Mouse (Mus musculus) midbrain, embryonic 15.5 days (tissue): ENCODE data around the gene Hist1h2bf. TPM values are rescaled to one million over a fixed set of nuclear protein-coding genes. Genes with fewer than 3 reads are reported as not detected.
"Not testable (repeated sequence)": the region's sequence is repeated elsewhere in the genome, so short reads cannot be mapped to it uniquely, and the experiment has no call there.

ENCODE experiments used
- ATAC-seq: fragments of 200-750 bp; cut with Nextera tagmentation; replicated peaks from 2 replicates; pipeline ENCODE4 v1.8.0; 2017; ENCODE audit warnings: moderate TSS enrichment
- H3K27ac ChIP-seq: fragments of 300-500 bp; sonication (generic); 2 replicates; pipeline ENCODE4 v1.5.1; 2015; ENCODE audit warnings: mild to moderate bottlenecking, inconsistent platforms
- H3K27me3 ChIP-seq: fragments of 300-500 bp; sonication (generic); replicated peaks from 2 replicates; pipeline ENCODE4 v1.6.1; 2015; ENCODE audit warnings: inconsistent platforms
- H3K36me3 ChIP-seq: fragments of 300-500 bp; sonication (generic); replicated peaks from 2 replicates; pipeline ENCODE4 v1.6.1; 2015; ENCODE audit warnings: inconsistent platforms
- H3K4me1 ChIP-seq: fragments of 300-500 bp; sonication (generic); 2 replicates; pipeline ENCODE4 v1.6.1; 2015; ENCODE audit warnings: inconsistent platforms
- H3K4me2 ChIP-seq: fragments of 300-500 bp; sonication (generic); 2 replicates; pipeline ENCODE4 v1.6.1; 2015; ENCODE audit warnings: inconsistent platforms, mild to moderate bottlenecking, moderate library complexity
- H3K4me3 ChIP-seq: fragments of 300-500 bp; sonication (generic); 2 replicates; pipeline ENCODE4 v1.5.1; 2015; ENCODE audit warnings: mild to moderate bottlenecking, inconsistent platforms
- H3K9ac ChIP-seq: fragments of 300-500 bp; sonication (generic); 2 replicates; pipeline ENCODE4 v1.6.1; 2015; ENCODE audit warnings: mild to moderate bottlenecking, inconsistent platforms
- H3K9me3 ChIP-seq: fragments of 300-500 bp; sonication (generic); 2 replicates; pipeline ENCODE4 v1.6.1; 2016; ENCODE audit warnings: inconsistent platforms
- WGBS: fragments of 180-500 bp; shearing (Covaris S2); methylation state at CpG from one replicate; pipeline ENCODE4 v1.1.7; 2015; ENCODE audit warnings: mixed read lengths; 5-methylcytosine and 5-hydroxymethylcytosine counted together
- polyA plus RNA-seq: library from polyadenylated mRNA; unstranded; fragments of >200 nt; fragmentation: Nextera tagmentation; extraction: Ambion mirVana; gene quantifications from 2 replicates; pipeline ENCODE4 v1.2.1, GENCODE M21; 2015

Gene Hist1h2bf
- polyA plus RNA-seq, 1 experiment from 2014 or later = 1.5 TPM

DNA sequence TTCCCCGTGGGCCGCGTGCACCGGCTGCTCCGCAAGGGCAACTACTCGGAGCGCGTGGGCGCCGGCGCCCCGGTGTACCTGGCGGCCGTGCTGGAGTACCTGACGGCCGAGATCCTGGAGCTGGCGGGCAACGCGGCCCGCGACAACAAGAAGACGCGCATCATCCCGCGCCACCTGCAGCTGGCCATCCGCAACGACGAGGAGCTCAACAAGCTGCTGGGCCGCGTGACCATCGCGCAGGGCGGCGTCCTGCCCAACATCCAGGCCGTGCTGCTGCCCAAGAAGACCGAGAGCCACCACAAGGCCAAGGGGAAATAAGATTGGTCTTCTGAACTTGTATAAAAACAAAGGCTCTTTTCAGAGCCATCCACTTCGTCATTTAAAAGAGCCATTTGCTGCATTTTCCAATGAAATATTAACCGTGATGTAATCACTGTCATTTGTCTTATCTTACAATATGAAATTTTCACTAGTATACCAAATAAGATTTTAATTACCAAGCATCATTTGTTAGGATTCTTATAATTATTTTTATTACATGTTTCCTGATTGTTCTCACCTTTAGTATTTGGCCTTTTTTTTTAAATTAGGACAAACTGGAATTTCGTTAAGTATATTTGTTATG is 662 bp upstream of the Hist1h2bf start:
- H3K9ac ChIP-seq, H3K9me3 ChIP-seq, H3K27me3 ChIP-seq, H3K36me3 ChIP-seq: not testable (repeated sequence)
- ATAC-seq = peak; percentile 3
- Histone ChIP-seq H3K4me1 (peaks cover 42% of the 10 kb centered on the region), H3K4me2 (peak overlapping the region; percentile 75), H3K27ac (peak overlapping the region; percentile 86), H3K4me3 (peak overlapping the region; percentile 36)
- under 1% methylated on average over 14 of the region's 39 CpGs for WGBS

DNA sequence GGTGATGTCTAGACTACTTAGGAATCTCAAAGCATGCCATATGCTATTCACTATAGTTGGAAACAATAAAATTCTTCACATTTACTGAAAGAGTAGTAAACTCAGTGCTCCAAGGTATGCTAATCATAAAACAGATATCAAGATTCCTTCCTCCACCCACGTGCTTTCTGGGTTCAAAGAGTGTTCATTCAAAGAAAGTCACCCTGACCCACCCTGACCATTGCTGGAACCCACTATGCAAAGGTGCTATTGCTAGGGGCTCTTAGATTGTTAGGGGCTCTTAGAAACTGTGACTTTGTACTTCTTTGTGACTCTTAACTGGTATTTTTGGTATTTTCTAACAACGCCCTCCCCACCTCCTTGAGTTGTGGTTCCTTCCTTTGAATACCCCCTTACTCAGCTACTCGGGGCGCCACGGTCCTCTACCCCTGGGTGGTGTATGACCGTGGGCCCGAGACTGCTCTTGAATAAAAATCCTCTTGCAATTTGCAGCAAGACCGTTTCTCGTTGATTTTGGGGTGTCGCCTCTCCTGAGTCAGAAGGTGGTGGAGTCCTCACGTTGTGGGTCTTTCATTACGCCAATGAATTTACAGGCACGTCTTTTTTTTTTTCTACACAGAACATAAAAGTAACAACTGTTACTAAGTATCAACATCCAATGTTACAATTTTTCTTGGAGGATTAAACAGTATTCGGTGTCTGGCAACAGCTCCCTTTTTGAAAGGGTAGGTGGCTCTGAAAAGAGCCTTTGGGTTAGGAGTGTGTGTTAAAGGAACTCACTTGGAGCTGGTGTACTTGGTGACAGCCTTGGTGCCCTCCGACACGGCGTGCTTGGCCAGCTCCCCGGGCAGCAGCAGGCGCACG is 730 bp downstream of the Hist1h2bf start:
- not testable (repeated sequence) for H3K9me3 ChIP-seq, ATAC-seq, H3K36me3 ChIP-seq, H3K9ac ChIP-seq, H3K27me3 ChIP-seq
- Histone ChIP-seq H3K27ac (peak overlapping the region; percentile 86), H3K4me1 (peaks cover 42% of the 10 kb centered on the region), H3K4me2 (peak overlapping the region; percentile 75), H3K4me3 (peak overlapping the region; percentile 36)
- 8% methylated on average over 20 of the region's 20 CpGs for WGBS

DNA sequence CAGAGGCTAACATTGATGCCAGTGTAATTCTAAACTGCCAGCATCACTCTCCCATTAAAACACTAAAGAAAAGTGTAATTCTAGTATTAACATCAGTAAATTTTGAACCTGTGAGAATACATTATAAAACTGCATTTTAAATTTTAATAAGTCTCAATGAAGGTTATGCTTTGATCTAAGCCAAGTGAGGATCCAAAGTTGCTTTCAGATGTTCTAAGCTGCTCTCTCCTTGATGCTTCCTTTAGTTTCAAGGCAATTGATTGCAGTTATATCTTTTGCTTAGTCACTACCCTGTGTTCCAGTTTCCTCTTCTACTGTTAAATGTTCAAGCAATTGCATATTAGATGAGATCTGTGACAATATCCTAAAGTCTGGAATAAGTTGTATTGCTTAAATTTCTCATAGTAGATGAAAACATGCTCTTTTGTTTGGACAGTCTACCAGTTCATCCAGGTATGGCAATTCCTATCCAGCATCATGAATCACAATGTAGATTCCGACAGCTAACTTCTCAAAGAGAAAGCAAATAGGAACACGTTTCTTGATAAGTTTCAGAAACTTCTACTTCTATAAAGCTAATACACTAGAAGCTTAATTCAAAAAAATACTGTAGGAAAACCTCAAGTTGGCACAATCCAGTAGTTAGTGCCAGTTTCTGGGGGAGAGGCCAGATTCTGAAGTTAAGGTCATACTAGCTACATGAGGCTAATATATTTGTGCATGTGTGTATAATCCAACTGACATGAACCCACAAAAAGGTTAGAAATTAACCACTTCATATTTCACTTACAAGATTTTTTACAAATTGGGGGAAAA is 1.6 kb downstream of the Hist1h2bf start:
- no peak for ATAC-seq
- H3K9me3 ChIP-seq = no peaks in the 10 kb centered on the region
- H3K4me3 ChIP-seq = peak overlapping the region; percentile 45
- peak overlapping the region; percentile 96 for H3K27ac ChIP-seq
- H3K4me1 ChIP-seq = peaks cover 42% of the 10 kb centered on the region
- peak overlapping the region; percentile 65; the same call in 1 of the 2 replicates for H3K9ac ChIP-seq
- peak overlapping the region; percentile 75 for H3K4me2 ChIP-seq
- WGBS = 39% methylated on average over 2 of the region's 2 CpGs
- H3K27me3 ChIP-seq = no peaks in the 10 kb centered on the region
- H3K36me3 ChIP-seq = no peaks in the 10 kb centered on the region

DNA sequence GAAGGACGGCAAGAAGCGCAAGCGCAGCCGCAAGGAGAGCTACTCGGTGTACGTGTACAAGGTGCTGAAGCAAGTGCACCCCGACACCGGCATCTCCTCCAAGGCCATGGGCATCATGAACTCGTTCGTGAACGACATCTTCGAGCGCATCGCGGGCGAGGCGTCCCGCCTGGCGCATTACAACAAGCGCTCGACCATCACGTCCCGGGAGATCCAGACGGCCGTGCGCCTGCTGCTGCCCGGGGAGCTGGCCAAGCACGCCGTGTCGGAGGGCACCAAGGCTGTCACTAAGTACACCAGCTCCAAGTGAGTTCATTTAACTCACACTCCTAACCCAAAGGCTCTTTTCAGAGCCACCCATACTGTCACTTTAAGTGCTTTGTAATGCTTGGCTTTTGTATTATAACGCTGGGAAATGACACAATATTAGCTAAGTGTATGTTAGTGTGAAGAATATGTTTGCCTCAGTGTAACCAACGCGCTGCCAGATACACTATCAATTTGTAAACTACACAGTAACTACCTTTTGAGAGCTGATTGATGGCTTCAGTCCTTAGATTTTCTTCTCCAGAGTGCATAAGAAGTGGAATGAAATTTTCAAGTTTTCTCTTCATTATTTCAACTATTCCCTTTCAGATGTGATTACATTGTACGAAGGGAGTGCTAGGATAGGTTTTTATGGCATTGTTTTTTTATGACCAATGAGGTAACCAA is 2.3 kb downstream of the Hist1h2bf start:
- H3K9me3 ChIP-seq, H3K27me3 ChIP-seq, H3K36me3 ChIP-seq: not testable (repeated sequence)
- H3K4me1 ChIP-seq = peaks cover 34% of the 10 kb centered on the region
- H3K4me3 ChIP-seq = peak overlapping the region; percentile 45
- WGBS = under 1% methylated on average over 13 of the region's 34 CpGs
- H3K9ac ChIP-seq = peak overlapping the region; percentile 65
- peak overlapping the region; percentile 75 for H3K4me2 ChIP-seq
- H3K27ac ChIP-seq = peak overlapping the region; percentile 96
- 0 out of 2 replicates have a peak, but pooled peaks have one; percentile 0 for ATAC-seq

DNA sequence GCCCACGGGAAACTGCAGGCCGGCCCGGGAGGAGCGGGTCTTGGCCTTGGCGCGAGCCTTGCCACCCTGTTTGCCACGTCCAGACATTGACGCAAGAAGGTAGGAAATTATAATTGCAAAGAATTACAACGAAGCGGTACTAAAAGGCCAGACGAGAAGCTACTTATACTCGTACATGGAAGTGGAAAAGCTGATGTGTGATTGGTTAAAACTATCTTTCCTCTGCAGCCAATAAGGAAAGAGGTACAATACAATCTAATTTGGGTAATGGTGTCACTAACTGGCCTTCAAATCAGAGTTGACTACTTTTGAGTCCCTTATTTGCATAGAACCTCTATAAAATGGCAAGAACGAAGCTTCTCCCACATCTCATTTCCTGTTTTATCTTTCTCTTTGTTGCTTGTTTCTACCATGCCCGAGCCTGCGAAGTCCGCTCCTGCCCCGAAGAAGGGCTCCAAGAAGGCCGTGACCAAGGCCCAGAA is 2.9 kb downstream of the Hist1h2bf start, which contains the start of the genes Hist1h2ae and Hist1h2bg:
Gene Hist1h2ae (minus strand): TSS at position 199 of the 482 bp plus-strand sequence.
Gene Hist1h2bg (plus strand): TSS at position 375 of the 482 bp plus-strand sequence.
- Histone ChIP-seq H3K9ac (peak within 1 kb of the TSS; percentile 65), H3K4me1 (peaks cover 28% of the 10 kb centered on the region), H3K27ac (peak within 1 kb of the TSS; percentile 96), H3K9me3 (no peaks in the 10 kb centered on the region), H3K27me3 (no peaks in the 10 kb centered on the region), H3K4me2 (peak within 1 kb of the TSS; percentile 75), H3K36me3 (no peaks in the 10 kb centered on the region), H3K4me3 (peak within 1 kb of the TSS; percentile 45)
- peak; percentile 95 for ATAC-seq
- under 1% methylated on average over 18 of the region's 18 CpGs for WGBS

DNA sequence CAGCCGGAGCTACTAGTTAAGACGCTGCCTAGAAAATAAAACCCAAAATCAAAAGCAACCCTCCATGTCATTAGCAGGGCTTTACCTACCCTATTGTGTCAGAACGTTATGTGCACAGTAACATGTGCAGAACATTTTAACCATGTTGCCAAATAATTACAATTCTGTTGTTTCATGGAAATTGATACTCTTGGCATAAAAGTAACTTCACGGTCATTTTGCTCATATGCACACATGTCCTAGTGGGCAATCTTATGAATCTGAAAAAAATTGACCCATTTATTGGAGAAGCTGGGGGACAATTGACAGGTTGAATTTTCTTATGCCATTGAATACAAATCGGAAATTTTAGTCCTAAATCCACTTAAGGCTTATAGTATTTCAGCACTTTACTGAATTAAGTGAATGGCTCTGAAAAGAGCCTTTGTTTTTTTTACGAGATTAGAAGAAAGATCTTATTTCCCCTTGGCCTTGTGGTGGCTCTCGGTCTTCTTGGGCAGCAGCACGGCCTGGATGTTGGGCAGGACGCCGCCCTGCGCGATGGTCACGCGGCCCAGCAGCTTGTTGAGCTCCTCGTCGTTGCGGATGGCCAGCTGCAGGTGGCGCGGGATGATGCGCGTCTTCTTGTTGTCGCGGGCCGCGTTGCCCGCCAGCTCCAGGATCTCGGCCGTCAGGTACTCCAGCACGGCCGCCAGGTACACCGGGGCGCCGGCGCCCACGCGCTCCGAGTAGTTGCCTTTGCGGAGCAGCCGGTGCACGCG is 3.6 kb downstream of the Hist1h2bf start:
- Histone ChIP-seq H3K4me3 (peak overlapping the region; percentile 45), H3K27ac (peak overlapping the region; percentile 96), H3K4me1 (peaks cover 27% of the 10 kb centered on the region), H3K9ac (peak overlapping the region; percentile 41), H3K4me2 (peak overlapping the region; percentile 75)
- not testable (repeated sequence) for H3K27me3 ChIP-seq, H3K36me3 ChIP-seq, H3K9me3 ChIP-seq
- ATAC-seq = peak; percentile 38; the same call in 1 of the 2 replicates
- WGBS = 1% methylated on average over 27 of the region's 41 CpGs

DNA sequence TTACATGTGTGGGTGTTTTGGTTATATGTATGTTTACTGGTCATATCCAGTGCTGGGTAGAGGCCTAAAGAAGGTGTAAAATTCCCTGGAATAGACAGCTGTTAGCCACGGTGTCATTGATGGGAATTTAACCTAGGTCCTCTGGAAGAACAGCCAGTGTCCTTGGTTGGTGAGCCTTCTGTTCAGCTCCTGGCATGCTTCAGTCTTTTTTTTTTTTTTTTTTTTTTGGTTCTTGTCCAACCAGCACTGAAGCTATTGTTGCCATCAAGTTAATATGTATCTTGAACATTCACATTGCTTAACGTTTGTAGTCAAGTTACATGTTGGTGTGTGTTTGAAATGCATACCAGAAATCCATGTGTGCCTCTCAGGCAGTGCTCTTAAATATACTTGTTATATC is 9.5 kb downstream of the Hist1h2bf start:
- Histone ChIP-seq H3K4me3 (no peak overlapping the region), H3K27ac (peak overlapping the region; percentile 97; the same call in 1 of the 2 replicates), H3K27me3 (no peaks in the 10 kb centered on the region), H3K4me1 (peaks cover 9% of the 10 kb centered on the region), H3K4me2 (no peak overlapping the region), H3K9me3 (no peaks in the 10 kb centered on the region), H3K36me3 (no peaks in the 10 kb centered on the region), H3K9ac (no peak overlapping the region)
- no peak for ATAC-seq
- WGBS = 96% methylated on average over 2 of the region's 2 CpGs

DNA sequence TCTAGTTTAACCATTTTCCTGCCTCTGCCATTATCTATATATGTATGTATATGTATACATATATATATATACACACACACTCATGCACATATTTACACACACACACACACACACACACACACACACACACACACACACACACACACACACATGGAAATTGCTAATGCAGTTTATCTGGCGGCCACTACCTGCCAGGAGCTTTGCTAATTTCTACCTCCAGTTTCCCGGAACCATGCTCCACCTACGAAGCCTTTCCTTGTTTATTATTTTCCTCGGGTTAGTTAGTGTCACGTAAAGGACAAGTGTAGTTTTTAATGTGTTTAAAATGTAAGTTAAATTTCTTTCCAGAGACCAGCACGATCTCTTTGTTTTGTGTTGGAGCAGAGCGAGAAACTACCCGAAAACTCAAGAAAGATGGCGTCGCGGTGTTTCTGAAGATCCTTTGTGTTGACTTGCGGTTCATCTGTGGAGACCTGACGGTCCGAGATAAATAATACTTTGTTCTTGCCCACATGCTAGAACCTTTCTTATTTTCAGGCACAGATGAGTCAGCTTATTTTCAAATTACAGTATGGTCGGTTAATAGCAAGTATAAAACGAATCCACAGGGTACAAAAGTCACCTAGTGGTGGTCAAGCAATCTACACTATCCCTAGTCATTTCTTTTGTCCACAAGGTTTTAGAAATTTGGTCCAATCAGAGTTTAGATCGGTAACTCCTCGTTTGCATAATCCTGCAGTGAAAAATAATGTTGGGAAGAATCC is 11.1 kb downstream of the Hist1h2bf start:
- H3K4me3 ChIP-seq = peak overlapping the region; percentile 49
- H3K4me1 ChIP-seq = peaks cover 9% of the 10 kb centered on the region
- H3K36me3 ChIP-seq = no peaks in the 10 kb centered on the region
- peak; percentile 65 for ATAC-seq
- WGBS = under 1% methylated on average over 18 of the region's 18 CpGs
- peak overlapping the region; percentile 97 for H3K27ac ChIP-seq
- no peaks in the 10 kb centered on the region for H3K9me3 ChIP-seq
- peak overlapping the region; percentile 45 for H3K9ac ChIP-seq
- peak overlapping the region; percentile 70 for H3K4me2 ChIP-seq
- H3K27me3 ChIP-seq = no peaks in the 10 kb centered on the region

DNA sequence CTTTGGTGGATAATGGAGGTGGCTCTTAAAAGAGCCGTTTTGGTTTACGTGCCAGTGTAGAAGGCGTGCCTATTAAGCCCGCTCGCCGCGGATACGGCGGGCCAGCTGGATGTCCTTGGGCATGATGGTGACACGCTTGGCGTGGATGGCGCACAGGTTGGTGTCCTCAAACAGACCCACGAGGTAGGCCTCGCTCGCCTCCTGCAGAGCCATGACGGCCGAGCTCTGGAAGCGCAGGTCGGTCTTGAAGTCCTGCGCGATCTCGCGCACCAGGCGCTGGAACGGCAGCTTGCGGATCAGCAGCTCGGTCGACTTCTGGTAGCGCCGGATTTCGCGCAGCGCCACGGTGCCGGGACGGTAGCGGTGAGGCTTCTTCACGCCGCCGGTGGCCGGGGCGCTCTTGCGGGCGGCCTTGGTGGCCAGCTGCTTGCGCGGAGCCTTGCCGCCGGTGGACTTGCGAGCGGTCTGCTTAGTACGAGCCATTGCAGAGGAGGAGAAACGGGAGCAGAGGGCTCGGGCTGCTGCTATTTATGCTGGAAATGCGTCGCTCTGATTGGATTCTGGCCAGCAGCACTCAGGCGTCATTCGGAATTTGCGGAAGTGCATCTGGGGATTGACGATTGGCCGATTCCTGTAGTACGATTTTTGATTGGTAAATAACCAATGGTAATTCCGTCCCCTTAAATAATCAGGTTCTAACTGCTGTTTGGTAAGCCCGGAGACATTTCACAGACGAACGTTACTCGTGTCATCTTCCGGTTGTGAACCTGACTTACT is 11.9 kb downstream of the Hist1h2bf start, which contains the start of gene Hist1h3e:
Gene Hist1h3e (minus strand): TSS at position 487 of the 777 bp plus-strand sequence.
- peak within 1 kb of the TSS; percentile 49 for H3K4me3 ChIP-seq
- not testable (repeated sequence) for H3K27me3 ChIP-seq, H3K4me1 ChIP-seq, H3K9me3 ChIP-seq, H3K36me3 ChIP-seq
- H3K4me2 ChIP-seq = peak within 1 kb of the TSS; percentile 70
- H3K9ac ChIP-seq = peak within 1 kb of the TSS; percentile 55
- H3K27ac ChIP-seq = peak within 1 kb of the TSS; percentile 97
- peak; percentile 97 for ATAC-seq
- under 1% methylated on average over 58 of the region's 67 CpGs for WGBS

DNA sequence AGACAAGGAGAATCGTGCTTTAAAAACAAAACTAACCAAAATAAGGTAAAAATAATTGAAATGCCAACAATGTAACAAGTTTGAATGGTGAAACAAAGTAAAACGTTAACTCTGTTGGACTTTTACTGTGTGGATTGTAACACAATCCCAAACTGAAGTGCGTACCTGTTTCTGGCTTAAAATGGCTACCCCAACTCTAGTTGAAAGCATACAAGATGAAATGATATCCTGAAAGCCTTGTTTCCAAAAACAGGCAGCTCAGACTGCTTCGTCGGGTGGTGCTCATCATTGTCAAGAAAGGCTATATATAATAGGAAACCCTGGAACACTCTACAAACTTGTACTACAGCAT is 12.5 kb downstream of the Hist1h2bf start:
- WGBS = 0% methylated on average over 2 of the region's 5 CpGs
- H3K9ac ChIP-seq = peak overlapping the region; percentile 55
- ATAC-seq = not testable (repeated sequence)

More for the DNA sequence above, 12.5 kb downstream of the Hist1h2bf start:
- peak overlapping the region; percentile 70 for H3K4me2 ChIP-seq
- not testable (repeated sequence) for H3K36me3 ChIP-seq, H3K9me3 ChIP-seq, H3K27me3 ChIP-seq
- H3K4me1 ChIP-seq = peaks cover 12% of the 10 kb centered on the region
- peak overlapping the region; percentile 97 for H3K27ac ChIP-seq
- H3K4me3 ChIP-seq = peak overlapping the region; percentile 49
